In the genomic region with DNA sequence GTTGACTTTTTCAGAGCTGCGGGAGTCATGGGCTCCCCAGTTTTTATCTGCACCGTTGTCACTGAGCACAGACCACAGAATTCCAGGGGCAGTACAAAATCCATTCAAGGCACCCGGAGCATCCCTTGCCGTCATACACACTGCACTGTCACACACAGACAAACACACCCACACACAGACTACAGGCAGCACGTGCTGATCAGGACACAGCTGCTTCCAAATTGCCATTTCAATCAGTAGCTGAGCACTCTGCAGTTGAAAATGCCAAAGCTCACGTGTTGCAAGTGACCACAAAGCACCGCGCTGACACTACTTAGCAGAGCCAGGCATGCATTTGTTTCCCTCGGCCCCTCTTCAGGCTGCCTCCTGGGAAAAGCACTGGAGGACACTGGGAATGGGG, we compare ENCODE assay signal across 22 mouse cellular contexts. TPM values are rescaled to one million over a fixed set of nuclear protein-coding genes. Genes with fewer than 3 reads are reported as not detected.
DNase-seq lines count a peak whose midpoint lies in the region; ATAC-seq and TF ChIP-seq lines count a peak whose summit lies in the region.
"Had no signal": no experiment of that assay in that cellular context is flagged by ENCODE, and none has a peak within 500 bp of the region (broad histone marks: within the 10 kb centered on the region; RNA-seq: fewer than 3 reads in every experiment).

No protein-coding gene starts in this region.

- TF ChIP-seq EP300 in liver, postnatal 0 days (IDR thresholded peaks at IDR 0.05; ENCODE audit: low read depth), result no peak

- no peaks in the 10 kb centered on the region for H3K27me3 ChIP-seq in liver, adult 2 months (ENCODE audit: control insufficient read depth, insufficient read depth, low read length)
- no peaks in the 10 kb centered on the region for H3K27me3 ChIP-seq in liver, postnatal 0 days (ENCODE audit: insufficient read depth, low read length)
- H3K27me3 ChIP-seq in hindbrain, embryonic 16.5 days (replicated peaks; ENCODE audit: control insufficient read depth, insufficient read depth, low read length), result no peaks in the 10 kb centered on the region
- no peaks in the 10 kb centered on the region for H3K27me3 ChIP-seq in kidney, embryonic 16.5 days (ENCODE audit: insufficient read depth, low read length)
- H3K27me3 ChIP-seq: limb, embryonic 13.5 days; liver, embryonic 13.5 days had no signal

- H3K79me2 ChIP-seq in liver, adult 2 months (ENCODE audit: control insufficient read depth, insufficient read depth, low read length), result no peaks in the 10 kb centered on the region

- no peaks in the 10 kb centered on the region for H3K36me3 ChIP-seq in liver, adult 2 months (ENCODE audit: control insufficient read depth, insufficient read depth, low read length)
- H3K36me3 ChIP-seq in liver, postnatal 0 days (replicated peaks; ENCODE audit: insufficient read depth, low read length), result no peaks in the 10 kb centered on the region
- no peaks in the 10 kb centered on the region for H3K36me3 ChIP-seq in hindbrain, embryonic 16.5 days (ENCODE audit: control insufficient read depth, insufficient read depth, low read length)
- no peaks in the 10 kb centered on the region for H3K36me3 ChIP-seq in kidney, embryonic 16.5 days (ENCODE audit: insufficient read depth, low read length)
- H3K36me3 ChIP-seq: liver, embryonic 13.5 days had no signal

- DNase-seq in cerebellum, adult 9-10 months, result peak; percentile 18
- no peak for DNase-seq in cerebellum, postnatal 10 days
- DNase-seq in liver, adult 2 months (ENCODE audit: extremely low read depth, low read depth, low spot score), result peak; percentile 31
- DNase-seq in liver, postnatal 0 days, result no peak
- peak; percentile 63 for DNase-seq in brain, adult 2 months (ENCODE audit: low read depth, low spot score)
- DNase-seq: adrenal gland, postnatal 25 days; gastrocnemius, postnatal 14 days; heart, adult 11 months; kidney, adult 9 months; kidney, postnatal 36 days; liver, embryonic 13.5 days; lung, embryonic 14.5 days; lung, postnatal 36 days; right cerebral cortex, postnatal 14 days had no signal

- no peak for ATAC-seq in liver, postnatal 0 days
- no peak for ATAC-seq in hindbrain, embryonic 16.5 days
- no peak for ATAC-seq in kidney, embryonic 16.5 days (ENCODE audit: low FRiP score, low TSS enrichment)
- ATAC-seq: CD4-positive, CD25-positive, alpha-beta regulatory T cell, adult 4 months; forebrain, embryonic 14.5 days; intestine, embryonic 16.5 days had no signal

- no peak for TF ChIP-seq CTCF in liver, adult 2 months (IDR thresholded peaks at IDR 0.05; ENCODE audit: low read depth, low read length)
- no peak for TF ChIP-seq CTCF in liver, postnatal 0 days (IDR thresholded peaks at IDR 0.05; ENCODE audit: low read depth)

- no peak overlapping the region for H3K4me2 ChIP-seq in liver, postnatal 0 days (ENCODE audit: low read depth, low read length)
- peak overlapping the region; percentile 19 for H3K4me2 ChIP-seq in hindbrain, embryonic 16.5 days (ENCODE audit: low read length)
- no peak overlapping the region for H3K4me2 ChIP-seq in kidney, embryonic 16.5 days (replicated peaks; ENCODE audit: low read depth, low read length)
- H3K4me2 ChIP-seq: heart, embryonic 11.5 days; limb, embryonic 13.5 days; liver, embryonic 13.5 days; lung, embryonic 14.5 days had no signal

- no peaks in the 10 kb centered on the region for H3K9me3 ChIP-seq in liver, postnatal 0 days (ENCODE audit: low read length)
- H3K9me3 ChIP-seq in hindbrain, embryonic 16.5 days (ENCODE audit: control insufficient read depth, low read length), result no peaks in the 10 kb centered on the region
- H3K9me3 ChIP-seq in kidney, embryonic 16.5 days (ENCODE audit: low read length), result no peaks in the 10 kb centered on the region
- H3K9me3 ChIP-seq: limb, embryonic 13.5 days; liver, embryonic 13.5 days had no signal

- H3K4me3 ChIP-seq in liver, adult 2 months (ENCODE audit: insufficient read depth, low read depth, low read length), result no peak overlapping the region
- H3K4me3 ChIP-seq in liver, postnatal 0 days (ENCODE audit: low read depth, low read length), result no peak overlapping the region
- no peak overlapping the region for H3K4me3 ChIP-seq in hindbrain, embryonic 16.5 days (ENCODE audit: low read length)
- H3K4me3 ChIP-seq in kidney, embryonic 16.5 days (ENCODE audit: low read length), result no peak overlapping the region
- H3K4me3 ChIP-seq: limb, embryonic 13.5 days; liver, embryonic 13.5 days had no signal

- H3K27ac ChIP-seq in liver, adult 2 months (replicated peaks; ENCODE audit: insufficient read depth, low read depth, low read length), result no peak overlapping the region
- no peak overlapping the region for H3K27ac ChIP-seq in liver, postnatal 0 days (ENCODE audit: low read depth)
- no peak overlapping the region for H3K27ac ChIP-seq in hindbrain, embryonic 16.5 days (ENCODE audit: low read depth, low read length)
- H3K27ac ChIP-seq in kidney, embryonic 16.5 days (ENCODE audit: low read length), result no peak overlapping the region
- H3K27ac ChIP-seq: limb, embryonic 13.5 days; liver, embryonic 13.5 days; stomach, postnatal 0 days had no signal

- H3K4me1 ChIP-seq in liver, adult 2 months (ENCODE audit: control insufficient read depth, insufficient read depth, low read length), result peaks cover 13% of the 10 kb centered on the region
- H3K4me1 ChIP-seq in liver, postnatal 0 days (ENCODE audit: insufficient read depth), result no peaks in the 10 kb centered on the region
- H3K4me1 ChIP-seq in hindbrain, embryonic 16.5 days (ENCODE audit: control insufficient read depth, insufficient read depth, low read depth, low read length), result peaks cover 33% of the 10 kb centered on the region
- H3K4me1 ChIP-seq in kidney, embryonic 16.5 days (ENCODE audit: insufficient read depth, low read length), result no peaks in the 10 kb centered on the region

- WGBS in liver, adult 2 months, result 75% methylated on average over 9 of the region's 9 CpGs
- 73% methylated on average over 9 of the region's 9 CpGs for WGBS in liver, postnatal 0 days (ENCODE audit: insufficient replicate concordance)
- 61% methylated on average over 9 of the region's 9 CpGs for WGBS in hindbrain, embryonic 16.5 days
- 89% methylated on average over 9 of the region's 9 CpGs for WGBS in kidney, embryonic 16.5 days

- no peak for TF ChIP-seq POLR2A in liver, adult 2 months (IDR thresholded peaks at IDR 0.05; ENCODE audit: extremely low read depth, insufficient read depth, low read length)

- no peak overlapping the region for H3K9ac ChIP-seq in liver, adult 2 months (ENCODE audit: low read depth, low read length)
- H3K9ac ChIP-seq in liver, postnatal 0 days (replicated peaks), result no peak overlapping the region
- H3K9ac ChIP-seq in hindbrain, embryonic 16.5 days (ENCODE audit: low read depth, low read length), result no peak overlapping the region
- no peak overlapping the region for H3K9ac ChIP-seq in kidney, embryonic 16.5 days (replicated peaks; ENCODE audit: low read length)
- H3K9ac ChIP-seq: limb, embryonic 13.5 days; liver, embryonic 13.5 days; lung, embryonic 14.5 days had no signal

RNA-seq across cellular contexts. Expression of gene Srgap3, which starts 7.8 kb away (rescaled TPM):
- total RNA-seq in liver, adult 2 months (2014; rRNA removed), result 0.83 and 1.2 TPM in 2 replicates
- 0.69 and 1.5 TPM in 2 replicates for polyA plus RNA-seq in liver, adult 2 months (2012; rRNA removed)
- polyA plus RNA-seq in liver, postnatal 0 days (2015; fragmentation: Nextera tagmentation; extraction: Ambion mirVana), result 0.13 and 0.26 TPM in 2 replicates
- polyA plus RNA-seq in hindbrain, embryonic 16.5 days (2015; fragmentation: Nextera tagmentation; extraction: Ambion mirVana), result 27.0 and 32.7 TPM in 2 replicates
- polyA plus RNA-seq in kidney, embryonic 16.5 days (2015; fragmentation: Nextera tagmentation; extraction: Ambion mirVana), result 3.9 and 5.8 TPM in 2 replicates

Comparison
In these comparisons a context has a peak if more than half of its experiments do, and no peak if none do; other contexts are left out.
1. DNase-seq: peak in cerebellum, adult 9-10 months (single experiment), liver, adult 2 months (single experiment) and brain, adult 2 months (single experiment); none in cerebellum, postnatal 10 days (0 of 2) and liver, postnatal 0 days (single experiment).